Mouse (Mus musculus) embryonic fibroblast, embryonic 13.5 days (primary cell): ENCODE data around the gene Med28.

ENCODE experiments used
- CTCF ChIP-seq: IDR thresholded peaks from 2 replicates; pipeline ENCODE4 v1.5.1; 2011; ENCODE audit warnings: mild to moderate bottlenecking, control low read depth, low read length, moderate library complexity, borderline replicate concordance; ENCODE audit not compliant: insufficient read depth
- POLR2A ChIP-seq: IDR thresholded peaks from 2 replicates; pipeline ENCODE4 v1.6.1; 2011; ENCODE audit warnings: low read depth, mild to moderate bottlenecking, control low read depth, low read length, moderate library complexity

DNA sequence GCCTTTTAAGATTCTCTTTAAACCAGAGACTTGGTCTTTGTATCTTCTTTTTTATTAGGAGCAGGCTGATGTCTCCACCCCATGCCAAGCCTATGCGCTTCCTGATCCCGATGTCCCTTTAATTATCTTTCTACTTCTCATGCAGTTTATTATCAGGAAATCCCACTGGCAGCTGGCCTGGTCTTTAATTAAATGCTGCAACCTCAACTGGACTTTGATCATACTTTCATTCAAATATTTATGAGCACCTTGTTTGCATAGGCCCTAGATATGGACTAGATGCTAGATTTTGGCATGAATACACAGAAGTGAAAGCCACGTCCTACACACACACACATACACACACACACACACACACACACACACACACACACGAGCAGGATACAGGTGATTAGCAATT lies 28.3 kb upstream of the Med28 start:
- no peak for TF ChIP-seq CTCF
- no peak for TF ChIP-seq POLR2A
